In the genomic region with DNA sequence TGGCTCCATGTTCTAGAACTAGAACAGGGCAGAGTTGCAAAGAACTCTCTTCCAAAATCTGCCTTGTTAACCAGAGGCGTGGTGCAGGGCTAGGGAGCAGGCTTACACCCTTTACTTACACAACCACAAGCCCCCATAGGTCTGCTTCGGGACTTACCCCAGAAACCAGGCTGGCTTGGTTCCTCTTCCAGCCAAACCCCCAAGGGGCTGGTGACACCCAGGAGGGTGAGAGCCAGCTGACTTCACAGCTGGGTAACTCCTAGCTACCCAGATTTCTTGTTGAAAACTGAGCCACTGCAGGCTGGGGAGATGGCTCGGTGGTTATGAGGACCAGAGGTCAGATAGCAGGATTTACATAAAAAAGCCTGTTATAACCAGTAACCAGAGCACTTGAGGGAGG, we compare ENCODE assay signal across 23 mouse cellular contexts.
A peak's percentile ranks its signal among the peaks of the same experiment; 100 is the strongest.
DNase-seq lines count a peak whose midpoint lies in the region; ATAC-seq lines count a peak whose summit lies in the region.
"Had no signal": no experiment of that assay in that cellular context is flagged by ENCODE, and none has a peak within 500 bp of the region (broad histone marks: within the 10 kb centered on the region; RNA-seq: fewer than 3 reads in every experiment).

No protein-coding gene starts in this region.

- no peak overlapping the region for H3K4me3 ChIP-seq in hindbrain, embryonic 16.5 days (ENCODE audit: low read length)
- H3K4me3 ChIP-seq: embryonic facial prominence, embryonic 15.5 days; forebrain, embryonic 10.5 days; left cerebral cortex, adult 2 months; limb, embryonic 13.5 days had no signal

- no peaks in the 10 kb centered on the region for H3K4me1 ChIP-seq in hindbrain, embryonic 16.5 days (ENCODE audit: control insufficient read depth, insufficient read depth, low read depth, low read length)
- H3K4me1 ChIP-seq: embryonic facial prominence, embryonic 15.5 days; forebrain, embryonic 10.5 days; limb, embryonic 13.5 days had no signal

- H3K9ac ChIP-seq in hindbrain, embryonic 16.5 days (ENCODE audit: low read depth, low read length), result no peak overlapping the region
- H3K9ac ChIP-seq: embryonic facial prominence, embryonic 15.5 days; limb, embryonic 13.5 days; lung, embryonic 14.5 days had no signal

- no peaks in the 10 kb centered on the region for H3K27me3 ChIP-seq in hindbrain, embryonic 16.5 days (replicated peaks; ENCODE audit: control insufficient read depth, insufficient read depth, low read length)
- H3K27me3 ChIP-seq: embryonic facial prominence, embryonic 15.5 days; limb, embryonic 13.5 days had no signal

- H3K27ac ChIP-seq in hindbrain, embryonic 16.5 days (ENCODE audit: low read depth, low read length), result no peak overlapping the region
- H3K27ac ChIP-seq: embryonic facial prominence, embryonic 15.5 days; forebrain, embryonic 10.5 days; hindbrain, postnatal 0 days; left cerebral cortex, adult 2 months; limb, embryonic 13.5 days had no signal

- no peaks in the 10 kb centered on the region for H3K9me3 ChIP-seq in hindbrain, embryonic 16.5 days (ENCODE audit: control insufficient read depth, low read length)
- H3K9me3 ChIP-seq: embryonic facial prominence, embryonic 15.5 days; limb, embryonic 13.5 days had no signal

- H3K4me2 ChIP-seq in hindbrain, embryonic 16.5 days (ENCODE audit: low read length), result no peak overlapping the region
- H3K4me2 ChIP-seq: embryonic facial prominence, embryonic 15.5 days; limb, embryonic 13.5 days; lung, embryonic 14.5 days had no signal

- ATAC-seq in megakaryocyte progenitor cell, adult 5-6 weeks (replicated peaks; ENCODE audit: poor library complexity), result peak; percentile 71
- ATAC-seq in hindbrain, embryonic 16.5 days, result no peak
- no peak for ATAC-seq in frontal cortex, adult (ENCODE audit: low TSS enrichment)
- ATAC-seq: activated CD4-positive, CD25-positive, alpha-beta regulatory T cell, adult 4 months; hindbrain, postnatal 0 days had no signal

- peak; percentile 86 for DNase-seq in heart, adult 11 months
- no peak for DNase-seq in heart, postnatal 4 days
- peak; percentile 88 to 93 for DNase-seq in B cell, adult 2 months
- peak; percentile 35 to 56 for DNase-seq in spleen, postnatal 14 days (ENCODE audit: low spot score in 2 of 2)
- no peak for DNase-seq in urinary bladder, adult 18-20 months (ENCODE audit: low spot score in 2 of 2)
- DNase-seq: adrenal gland, postnatal 25 days; cerebellum, adult 9-11 months; embryo, embryonic 11 days; gastrocnemius, postnatal 14 days; heart, postnatal 10 days; kidney, adult 11 months; kidney, postnatal 14 days; lung, embryonic 14.5 days; thymus, postnatal 14 days had no signal

- no peaks in the 10 kb centered on the region for H3K36me3 ChIP-seq in hindbrain, embryonic 16.5 days (ENCODE audit: control insufficient read depth, insufficient read depth, low read length)
- H3K36me3 ChIP-seq: embryonic facial prominence, embryonic 15.5 days; limb, embryonic 13.5 days had no signal

- 76% methylated on average over 3 of the region's 3 CpGs for WGBS in hindbrain, embryonic 16.5 days

Comparison
In these comparisons a context has a peak if more than half of its experiments do, and no peak if none do; other contexts are left out.
1. DNase-seq: peak in heart, adult 11 months (single experiment), B cell, adult 2 months (2 of 2) and spleen, postnatal 14 days (2 of 2); none in heart, postnatal 4 days (single experiment) and urinary bladder, adult 18-20 months (0 of 2).